Mouse (Mus musculus): ENCODE results near the gene Tmem9.
A peak's percentile ranks its signal among the peaks of the same experiment; 100 is the strongest.

Gene Tmem9

DNA sequence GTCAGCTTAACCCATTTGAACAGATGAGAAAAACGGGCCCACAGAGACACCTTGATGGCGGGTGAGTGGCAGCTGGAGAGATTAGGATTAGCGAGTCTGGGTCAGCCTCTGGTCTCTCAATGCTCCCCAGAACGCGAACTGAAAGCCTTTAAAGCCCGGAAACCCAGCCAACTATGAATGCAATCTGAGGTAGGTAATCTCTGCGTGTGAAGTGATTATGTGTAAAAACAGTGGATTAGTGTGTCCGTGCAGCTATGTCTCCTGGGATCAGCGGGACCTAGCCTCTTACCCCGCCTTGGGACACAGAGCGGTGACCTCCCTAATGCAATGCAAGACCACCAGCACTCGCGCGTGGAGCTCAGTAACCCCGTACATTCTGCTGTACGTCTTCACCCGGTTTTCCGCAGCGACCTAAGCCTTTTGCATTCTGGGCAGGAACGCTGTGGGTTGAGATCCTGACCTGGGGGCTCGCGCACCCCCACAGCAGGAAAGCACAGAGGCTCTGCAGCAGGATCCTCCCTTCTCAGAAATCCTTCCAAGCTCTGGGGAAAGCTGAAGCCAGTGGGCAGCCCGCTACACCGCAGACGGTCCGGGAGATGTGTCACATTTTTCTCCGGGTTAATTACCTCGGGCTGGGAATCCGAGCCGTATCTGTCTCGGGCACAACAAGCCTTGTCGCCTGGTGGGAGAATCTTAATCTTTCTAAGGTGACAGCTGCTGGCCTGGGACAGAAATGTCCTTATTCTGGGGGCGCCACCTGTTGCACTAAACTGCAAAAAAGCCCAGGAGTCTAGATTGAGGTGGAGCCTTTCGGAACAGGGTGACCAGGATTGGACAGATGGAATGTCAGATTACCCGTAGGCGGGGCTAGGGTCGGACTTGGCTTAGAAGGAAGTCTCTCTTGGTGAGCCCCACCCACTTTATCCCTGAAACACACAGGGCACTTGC, at the start of gene Tmem9:
Tmem9 (plus strand) TSS at position 940 of the 948 bp plus-strand sequence.
- DNase-seq (ENCODE audit: low spot score in 2 of 2): peak; percentile 31 to 54

DNA sequence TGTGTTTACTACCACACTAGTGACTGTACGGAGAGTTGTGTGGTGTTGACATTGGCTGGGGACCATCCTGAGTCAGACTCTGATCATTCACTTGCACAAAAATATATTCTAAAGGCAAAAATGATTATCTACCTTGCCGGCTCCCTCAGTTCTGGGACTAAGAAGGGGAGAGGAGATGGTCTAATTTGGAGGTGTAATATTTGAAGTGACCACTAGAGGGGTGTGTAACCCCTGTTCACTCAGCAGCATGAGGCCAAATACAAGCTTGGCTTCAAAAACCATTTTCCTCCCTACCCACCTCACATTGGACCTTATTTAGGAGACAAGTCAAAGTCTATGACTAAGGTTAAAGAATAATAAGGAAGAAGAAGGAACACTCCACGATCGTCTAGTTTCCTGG, 49.5 kb upstream of the Tmem9 start:
- DNase-seq (ENCODE audit: low spot score in 2 of 2): peak in 1 of 2 experiments; percentile 37

DNA sequence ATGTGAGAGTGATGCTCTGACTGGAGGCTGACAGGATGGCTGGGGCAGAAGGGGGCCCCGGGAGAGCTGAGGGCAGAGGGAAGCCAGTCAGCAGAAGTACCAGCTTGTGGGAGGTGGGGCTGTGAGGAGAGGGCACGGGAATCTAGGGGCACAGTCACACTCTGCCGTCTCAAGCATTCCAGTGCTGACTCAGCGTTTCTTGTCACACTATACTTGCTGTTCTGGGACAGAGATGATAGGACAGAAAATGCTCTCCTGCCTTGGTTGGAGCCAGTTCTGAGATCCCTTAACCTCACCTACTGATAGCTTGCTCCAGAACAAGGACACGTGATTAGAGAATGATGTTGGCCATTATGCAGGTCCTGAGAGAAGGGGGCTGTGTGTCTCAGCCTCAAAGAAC, 44.8 kb upstream of the Tmem9 start:
- DNase-seq (ENCODE audit: low spot score in 2 of 2): no peak

DNA sequence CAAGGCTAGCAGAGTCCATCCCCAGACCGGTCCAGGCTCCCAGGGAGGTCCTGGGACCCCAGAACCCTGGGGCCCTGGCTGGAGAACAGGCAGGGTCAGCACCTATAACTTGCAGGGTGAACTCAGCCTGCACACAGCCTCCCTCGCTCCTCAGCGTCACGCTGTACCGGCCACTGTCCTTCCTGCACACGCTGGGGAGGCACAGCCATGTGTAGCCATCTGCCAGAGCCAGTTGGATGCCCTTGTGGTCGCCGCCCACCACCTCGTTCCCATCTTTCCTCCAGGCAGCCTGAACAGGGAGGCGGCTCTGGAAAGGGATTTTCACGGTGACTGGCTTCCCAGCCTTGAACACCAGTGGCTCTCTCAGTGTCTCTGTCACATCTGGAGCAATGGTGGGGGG, 43.4 kb upstream of the Tmem9 start:
- peak in 1 of 2 experiments; percentile 34 for DNase-seq (ENCODE audit: low spot score in 2 of 2)

DNA sequence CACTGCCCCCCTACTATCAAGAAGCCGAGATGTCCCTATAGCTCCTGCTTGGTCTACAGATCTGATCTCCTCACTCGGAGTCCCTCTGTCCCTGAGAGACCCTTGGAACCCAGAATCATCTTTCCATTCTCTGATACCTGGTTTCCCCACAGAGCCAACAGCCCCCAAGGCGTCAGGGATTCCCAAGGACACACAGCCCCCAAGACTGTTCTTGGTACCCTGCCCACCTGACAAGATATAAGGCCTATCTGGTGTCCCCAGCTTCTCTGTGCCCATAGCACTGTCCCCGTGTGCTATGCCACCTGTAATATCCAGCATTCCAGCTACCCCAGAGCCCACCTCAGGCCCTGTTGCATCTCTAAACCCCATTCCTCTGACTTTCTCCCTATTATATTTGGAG, 40.2 kb upstream of the Tmem9 start:
- DNase-seq (ENCODE audit: low spot score in 2 of 2): no peak

DNA sequence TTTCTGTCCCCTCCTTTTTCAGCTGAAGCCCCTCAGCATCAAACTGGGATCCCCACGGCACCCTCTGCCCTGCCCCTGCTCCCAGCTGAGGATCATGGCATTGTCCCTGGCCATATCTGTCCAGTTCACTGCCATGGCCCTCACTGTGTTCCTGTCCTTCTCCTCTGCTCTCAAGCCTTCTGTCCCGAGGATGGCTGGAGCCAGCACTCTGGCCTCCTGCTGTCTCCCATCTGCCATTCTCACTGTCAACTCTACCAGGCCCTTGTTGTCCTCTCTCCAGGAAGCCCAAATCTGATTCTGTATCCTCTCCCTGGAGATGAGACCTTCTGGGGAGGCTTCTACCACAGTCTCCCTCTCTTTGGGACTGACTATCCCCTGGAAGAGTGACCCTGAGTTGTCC, 37.5 kb upstream of the Tmem9 start:
- DNase-seq (ENCODE audit: low spot score in 2 of 2): no peak

DNA sequence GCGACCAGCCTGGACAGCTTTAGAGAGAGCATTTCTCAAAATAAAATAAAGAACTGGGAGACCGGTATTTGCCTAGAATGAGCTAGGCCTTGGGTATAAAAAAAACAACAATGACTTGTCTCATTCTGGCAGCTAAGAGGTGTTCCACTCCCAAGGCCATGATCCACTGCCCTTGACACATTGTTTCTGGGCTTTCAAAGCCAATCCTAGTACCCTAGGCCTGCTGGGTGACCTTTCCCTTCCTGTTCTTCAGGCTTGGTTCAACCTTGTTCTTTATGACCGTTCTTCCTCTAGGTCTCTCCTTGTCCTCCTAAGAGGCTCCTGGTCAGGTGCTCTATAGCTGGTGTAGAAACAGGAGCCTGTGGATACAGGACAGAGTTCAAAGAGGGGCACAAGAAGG, 35.4 kb upstream of the Tmem9 start:
- no peak for DNase-seq (ENCODE audit: low spot score in 2 of 2)

DNA sequence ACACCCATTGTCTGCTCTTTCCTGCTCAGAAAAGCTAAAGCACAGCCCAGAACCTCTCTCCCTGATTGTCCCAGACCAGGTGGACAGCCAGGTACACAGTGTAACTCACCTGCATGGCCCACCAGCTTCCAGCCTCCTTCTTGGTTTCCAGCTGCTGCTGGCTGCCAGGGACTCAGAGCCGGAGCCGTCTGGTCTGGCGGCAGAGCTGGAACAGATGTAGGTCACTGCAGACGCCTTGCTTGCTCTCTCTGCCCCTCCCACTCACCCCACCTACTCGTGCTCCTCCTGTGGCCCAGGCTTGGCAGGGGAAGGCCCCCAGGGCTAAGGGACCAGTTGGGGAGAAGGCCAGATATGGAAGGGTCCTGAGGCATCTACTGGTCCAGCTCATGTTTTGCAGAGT, 23.8 kb upstream of the Tmem9 start:
- DNase-seq (ENCODE audit: low spot score in 2 of 2): no peak

DNA sequence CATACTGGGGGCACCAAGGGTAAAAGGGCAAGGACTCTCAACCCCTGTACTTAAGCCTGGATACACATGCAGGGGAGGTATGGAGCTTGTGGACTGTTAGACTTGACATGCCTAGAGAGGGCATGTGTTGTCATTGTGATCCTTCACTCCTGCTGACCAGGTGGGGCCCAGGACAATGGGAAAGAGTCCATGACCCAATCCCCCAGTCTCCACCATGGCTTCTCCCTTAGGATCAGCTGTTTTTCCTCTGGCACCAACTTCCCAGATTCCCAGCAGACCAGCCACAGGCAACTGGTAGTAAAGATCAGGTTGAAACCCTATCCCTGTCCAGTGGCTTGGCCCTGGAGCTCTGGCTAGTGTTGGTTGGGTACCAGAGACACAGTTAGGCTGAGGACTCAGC, 18.1 kb upstream of the Tmem9 start:
- DNase-seq (ENCODE audit: low spot score in 2 of 2): no peak

DNA sequence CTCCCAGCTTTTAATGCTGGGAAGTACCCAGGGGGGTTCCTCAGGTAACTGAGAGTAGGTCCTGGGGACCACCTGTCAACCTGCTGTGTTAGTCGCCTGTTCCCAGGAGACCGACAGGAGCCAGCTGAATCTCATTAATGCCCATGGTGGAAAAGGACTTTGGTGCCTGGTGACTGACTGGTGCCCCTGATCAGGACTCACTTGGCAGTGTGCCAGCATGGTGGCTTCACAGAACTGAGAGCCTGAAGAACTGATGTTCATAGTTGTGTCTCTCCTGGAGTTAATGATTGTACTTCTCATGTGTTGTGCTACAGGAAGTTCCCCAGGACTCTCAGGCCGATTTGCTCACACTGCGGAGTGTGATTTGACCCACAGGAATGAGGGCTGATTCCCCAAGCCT, 14.5 kb upstream of the Tmem9 start:
- DNase-seq (ENCODE audit: low spot score in 2 of 2): no peak

DNA sequence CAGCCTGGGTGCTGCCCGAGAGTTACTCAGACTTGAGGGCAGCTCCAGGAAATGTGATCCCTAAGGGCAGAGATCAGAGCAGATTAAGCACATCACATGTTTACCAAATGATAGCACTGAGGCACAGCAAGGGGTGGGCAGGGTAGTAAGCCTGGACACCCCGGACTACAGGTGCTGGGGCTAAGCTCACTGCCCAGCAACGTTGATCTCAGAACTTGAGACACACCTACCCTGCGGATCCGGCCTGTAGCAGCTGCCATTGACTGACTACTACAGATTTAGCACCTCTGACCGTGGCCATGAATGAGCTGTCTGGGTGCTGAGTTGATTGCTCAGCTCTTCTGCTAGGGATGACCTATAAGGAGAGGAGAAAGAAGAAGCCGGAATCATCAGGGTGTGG, 10.4 kb upstream of the Tmem9 start:
- DNase-seq (ENCODE audit: low spot score in 2 of 2): no peak

DNA sequence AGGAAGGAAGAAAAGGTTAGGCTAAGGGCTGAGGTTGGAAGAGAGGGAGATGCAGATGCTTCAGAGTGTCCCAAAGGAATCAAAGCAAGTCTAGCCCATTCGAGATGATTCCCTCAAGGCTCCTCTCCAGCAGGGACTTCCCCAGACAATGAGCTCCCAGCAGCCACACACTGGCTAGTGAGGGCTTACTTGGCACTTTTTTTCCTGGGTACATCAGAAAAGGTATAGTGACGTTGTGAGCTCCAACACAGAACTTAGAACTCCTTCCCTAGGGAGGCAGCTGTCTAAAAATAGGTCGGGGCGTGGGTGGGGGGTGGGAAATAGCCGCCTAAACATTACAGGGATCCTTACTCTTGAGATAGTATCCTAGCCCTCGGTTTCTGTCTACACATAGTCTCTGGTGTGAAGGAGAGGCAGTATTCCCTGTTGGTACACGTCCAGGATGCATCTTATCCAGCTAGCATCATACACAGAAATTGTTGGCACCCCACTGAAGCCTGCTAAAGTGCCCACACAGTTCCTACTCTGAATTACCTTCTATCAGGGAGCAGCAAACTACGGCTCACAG, 8.1 kb upstream of the Tmem9 start:
- DNase-seq (ENCODE audit: low spot score in 2 of 2): no peak

DNA sequence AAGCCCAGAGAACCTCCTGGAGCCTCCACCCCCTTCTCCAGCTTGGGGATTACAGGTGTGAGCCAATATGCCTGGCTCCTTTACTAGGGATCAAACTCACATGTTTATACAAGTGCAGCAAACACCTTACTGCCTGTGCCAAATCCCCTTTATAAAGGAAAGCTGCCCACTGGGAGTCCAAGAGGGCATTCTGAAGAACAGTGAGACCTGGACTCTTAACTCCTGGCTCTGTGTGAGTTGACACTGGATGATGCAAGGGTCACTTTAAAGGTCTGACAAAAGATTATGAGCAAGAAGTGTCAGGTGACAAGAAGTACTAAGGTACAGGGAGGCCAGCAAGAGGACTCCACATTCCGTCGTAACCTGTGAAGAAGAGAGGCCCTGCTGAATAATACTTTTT, 6.5 kb upstream of the Tmem9 start:
- DNase-seq (ENCODE audit: low spot score in 2 of 2): no peak

DNA sequence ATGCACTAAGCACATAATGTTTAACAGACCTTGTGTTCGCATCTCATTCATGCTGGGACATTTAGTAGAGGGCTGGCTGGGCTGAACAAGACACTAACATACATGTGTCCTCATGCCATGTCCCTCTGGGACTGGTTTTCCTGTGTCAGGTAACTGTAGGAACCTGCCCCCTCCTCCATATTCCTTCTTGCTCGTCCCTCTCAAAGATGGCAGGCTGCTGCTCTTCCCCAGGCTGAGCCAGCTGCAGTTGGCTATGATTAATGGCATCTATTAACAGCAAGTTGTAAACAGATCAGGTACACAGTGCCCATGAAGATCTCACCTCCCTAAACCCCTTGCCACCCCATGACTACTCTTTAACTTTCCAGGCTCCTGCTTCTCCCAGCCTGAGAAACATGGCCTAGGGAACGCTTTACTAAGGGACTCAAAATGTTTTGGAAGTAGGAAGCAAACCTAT, 1.6 kb upstream of the Tmem9 start, which contains the start of gene Igfn1:
Igfn1 (minus strand) TSS at position 51 of the 457 bp plus-strand sequence.
- no peak for DNase-seq (ENCODE audit: low spot score in 2 of 2)

DNA sequence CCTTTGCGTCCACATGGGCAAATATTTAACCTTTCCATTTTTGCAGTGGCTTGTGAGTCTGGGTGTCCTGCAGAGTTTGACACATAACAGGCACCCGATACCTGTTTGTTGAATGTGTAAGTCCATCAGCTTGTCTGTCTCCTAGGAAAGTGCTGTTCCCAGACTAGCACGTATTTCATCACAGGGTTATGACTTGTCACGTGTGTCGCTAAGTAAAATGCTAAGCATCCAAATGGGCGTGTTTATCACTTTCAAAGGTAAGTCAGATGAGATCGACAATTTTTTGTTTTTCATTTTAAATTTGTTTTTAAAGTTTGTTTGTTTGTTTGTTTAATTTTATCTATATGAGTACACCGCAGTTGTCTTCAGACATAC, 196 bp downstream of the Tmem9 start:
- DNase-seq (ENCODE audit: low spot score in 2 of 2): no peak

DNA sequence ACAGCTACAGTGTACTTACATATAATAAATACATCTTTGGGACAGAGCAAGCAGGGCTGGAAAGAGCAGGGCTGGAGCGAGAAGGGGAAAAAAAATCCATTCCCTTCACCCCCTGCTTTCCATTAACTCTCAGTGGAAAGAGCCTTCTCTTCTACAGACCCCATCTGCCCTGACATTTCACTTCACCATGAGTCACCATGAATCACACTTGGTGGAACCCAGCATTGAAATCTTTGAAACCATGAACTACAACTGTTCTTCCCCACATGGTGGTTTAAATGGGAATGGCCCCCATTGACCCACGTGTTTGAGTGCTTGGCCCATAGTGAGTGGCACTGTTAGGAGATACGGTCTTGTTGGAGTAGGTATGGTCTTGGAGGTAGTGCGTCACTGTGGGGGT, 2.3 kb downstream of the Tmem9 start:
- no peak for DNase-seq (ENCODE audit: low spot score in 2 of 2)

DNA sequence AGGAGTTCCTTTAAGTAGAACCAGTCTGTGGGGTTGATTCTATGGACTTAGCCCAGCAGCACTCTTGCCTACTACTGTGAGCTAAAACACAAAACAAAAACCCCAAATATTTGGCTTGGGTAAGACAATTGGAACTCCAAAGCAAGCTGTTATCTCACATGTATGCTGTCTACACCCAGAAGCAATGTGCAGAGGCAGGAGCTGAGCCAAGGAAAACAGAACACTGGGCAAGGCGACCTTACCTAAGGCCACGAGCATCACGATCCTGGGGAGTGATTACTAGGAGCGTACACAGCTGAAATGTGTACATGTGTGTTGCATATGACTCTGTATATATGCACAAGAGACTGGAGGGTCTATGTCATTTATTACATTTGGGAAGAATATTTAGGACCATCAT, 5.6 kb downstream of the Tmem9 start:
- no peak for DNase-seq (ENCODE audit: low spot score in 2 of 2)

DNA sequence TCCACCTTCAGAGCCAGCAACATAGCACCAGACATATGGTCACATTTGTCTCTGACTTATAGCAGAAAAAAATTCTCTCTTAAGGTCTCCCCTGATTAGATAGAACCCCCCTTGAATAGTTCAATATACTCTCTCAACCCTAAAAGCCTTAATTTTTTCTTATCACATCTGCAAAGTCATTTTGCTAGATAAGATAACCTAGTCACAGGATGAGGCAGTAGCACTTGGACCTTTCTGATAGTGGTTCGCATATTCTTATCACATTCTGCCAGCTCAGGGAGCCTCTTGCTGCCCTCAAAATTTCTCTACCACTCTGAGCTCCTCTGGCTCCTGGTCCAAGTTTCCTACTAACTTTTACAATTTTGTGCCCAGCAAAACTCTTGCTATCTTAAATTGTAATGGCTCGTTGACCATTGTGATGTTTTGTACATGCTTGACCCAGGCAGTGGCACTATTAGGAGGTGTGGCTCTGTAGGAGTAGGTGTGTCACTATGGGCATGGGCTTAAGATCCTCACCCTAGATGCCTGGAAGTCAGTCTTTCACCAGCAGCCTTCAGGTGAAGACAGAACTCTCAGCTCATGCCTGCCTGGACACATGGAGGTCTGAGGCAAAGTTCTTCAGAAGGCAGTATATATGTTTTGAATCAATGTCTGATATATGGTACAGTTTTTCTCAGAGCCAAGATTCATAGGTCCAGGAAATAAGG, 7.0 kb downstream of the Tmem9 start:
- no peak for DNase-seq (ENCODE audit: low spot score in 2 of 2)

DNA sequence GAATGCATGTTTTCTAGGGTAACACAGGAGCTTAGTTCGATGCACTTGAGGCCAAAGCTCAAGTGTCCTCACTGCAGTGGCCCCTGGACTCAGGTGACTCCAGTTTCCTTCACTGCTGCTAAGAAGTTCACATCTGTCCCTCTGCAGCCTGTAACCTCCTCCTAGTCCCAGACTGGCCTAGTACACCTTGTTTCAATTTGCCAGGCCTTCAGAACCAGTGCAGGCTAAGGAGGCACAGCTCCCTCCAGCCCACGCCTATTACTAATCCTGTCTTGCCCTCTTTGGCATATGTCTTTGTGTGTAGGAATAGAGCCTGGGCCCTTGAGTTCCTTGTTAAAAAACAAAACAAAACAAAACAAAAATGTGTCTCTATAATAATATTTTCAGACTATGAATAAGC, 9.4 kb downstream of the Tmem9 start:
- DNase-seq (ENCODE audit: low spot score in 2 of 2): no peak

DNA sequence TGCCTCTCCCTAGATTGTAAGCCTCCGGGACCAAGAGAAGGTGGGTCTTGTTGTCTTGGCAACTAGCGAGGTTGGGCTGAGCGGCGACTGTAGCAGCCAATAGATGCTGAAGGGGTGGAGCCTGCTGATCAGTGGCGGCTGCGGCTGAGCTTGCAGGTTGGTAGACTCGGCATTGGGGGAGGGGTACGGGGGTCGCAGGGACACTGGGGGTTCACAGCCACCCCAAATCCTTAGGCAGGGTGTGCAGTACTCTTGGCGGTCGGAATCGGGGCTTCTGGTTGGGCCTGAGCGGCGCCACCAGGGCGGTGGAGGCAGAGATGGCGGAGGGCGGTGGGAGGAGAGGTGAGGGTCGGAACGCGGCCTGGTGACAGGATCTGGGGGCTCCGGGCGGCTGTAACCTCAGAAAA, 10.0 kb downstream of the Tmem9 start:
- DNase-seq (ENCODE audit: low spot score in 2 of 2): peak; percentile 88 to 95

DNA sequence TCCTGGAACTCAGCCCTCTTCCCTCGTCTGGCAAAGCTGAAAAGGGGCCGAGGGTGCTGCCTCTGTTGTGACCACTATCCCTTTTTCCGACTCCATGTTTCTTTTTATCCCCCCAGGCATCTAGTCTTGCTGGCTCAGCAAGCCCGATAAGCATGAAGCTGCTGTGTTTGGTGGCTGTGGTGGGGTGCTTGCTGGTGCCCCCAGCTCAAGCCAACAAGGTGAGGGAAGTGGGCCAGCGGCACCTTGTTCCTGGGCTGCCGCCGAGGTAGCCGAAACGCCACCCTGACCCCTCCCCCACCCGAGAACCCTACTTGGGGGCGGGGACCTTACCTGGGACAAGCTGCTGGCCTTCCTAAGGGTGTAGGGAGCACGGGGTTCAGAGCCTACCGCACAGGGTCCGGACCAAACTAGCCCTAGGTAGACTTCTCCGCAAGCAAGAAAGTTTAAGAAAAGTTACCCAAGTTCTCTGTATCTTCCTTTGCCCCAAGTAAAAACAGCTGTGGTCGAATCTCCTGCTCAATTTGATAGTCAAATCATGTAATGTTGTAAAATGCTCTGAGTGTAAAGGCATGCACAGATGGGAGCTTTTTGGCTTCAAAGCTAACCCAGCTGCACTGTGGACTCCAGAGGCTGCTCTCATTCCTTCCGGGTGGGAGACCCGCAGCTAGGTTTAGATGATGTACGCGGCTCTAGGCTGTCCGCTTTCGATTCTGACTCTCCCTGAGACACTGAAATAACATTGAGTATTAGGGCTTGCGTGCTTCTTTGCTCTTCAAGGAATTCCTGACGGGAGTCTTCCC, 10.6 kb downstream of the Tmem9 start:
- DNase-seq (ENCODE audit: low spot score in 2 of 2): no peak

DNA sequence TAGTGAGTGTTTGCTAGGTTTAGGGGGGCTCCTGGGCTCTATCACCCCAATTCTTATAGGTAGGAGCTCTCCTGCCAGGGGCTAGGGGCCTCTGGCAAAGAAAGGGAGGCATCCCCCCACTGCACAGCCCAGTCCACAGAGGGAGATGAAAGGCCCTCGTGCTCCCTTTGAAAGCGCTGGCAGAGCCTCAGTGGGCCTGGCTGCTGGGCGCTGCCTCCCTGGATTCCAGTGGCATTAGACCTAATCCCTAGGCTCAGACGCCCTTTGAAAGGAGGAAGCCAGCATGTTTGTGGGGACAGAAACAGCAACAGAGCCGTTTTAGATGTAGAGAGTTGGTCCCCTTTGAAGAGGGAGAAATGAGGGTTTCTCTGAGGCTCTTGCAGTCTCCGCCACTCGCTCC, 22.3 kb downstream of the Tmem9 start:
- no peak for DNase-seq (ENCODE audit: low spot score in 2 of 2)
